Mouse (Mus musculus): ENCODE measurements at regions not wholly inside any gene's neighbourhood (a gene's known extent, or its start where the extent isn't known, plus 50 kb on each side); places are given as distances from the start of the nearest gene placed in this dataset.
A peak's percentile ranks its signal among the peaks of the same experiment; 100 is the strongest.

DNA sequence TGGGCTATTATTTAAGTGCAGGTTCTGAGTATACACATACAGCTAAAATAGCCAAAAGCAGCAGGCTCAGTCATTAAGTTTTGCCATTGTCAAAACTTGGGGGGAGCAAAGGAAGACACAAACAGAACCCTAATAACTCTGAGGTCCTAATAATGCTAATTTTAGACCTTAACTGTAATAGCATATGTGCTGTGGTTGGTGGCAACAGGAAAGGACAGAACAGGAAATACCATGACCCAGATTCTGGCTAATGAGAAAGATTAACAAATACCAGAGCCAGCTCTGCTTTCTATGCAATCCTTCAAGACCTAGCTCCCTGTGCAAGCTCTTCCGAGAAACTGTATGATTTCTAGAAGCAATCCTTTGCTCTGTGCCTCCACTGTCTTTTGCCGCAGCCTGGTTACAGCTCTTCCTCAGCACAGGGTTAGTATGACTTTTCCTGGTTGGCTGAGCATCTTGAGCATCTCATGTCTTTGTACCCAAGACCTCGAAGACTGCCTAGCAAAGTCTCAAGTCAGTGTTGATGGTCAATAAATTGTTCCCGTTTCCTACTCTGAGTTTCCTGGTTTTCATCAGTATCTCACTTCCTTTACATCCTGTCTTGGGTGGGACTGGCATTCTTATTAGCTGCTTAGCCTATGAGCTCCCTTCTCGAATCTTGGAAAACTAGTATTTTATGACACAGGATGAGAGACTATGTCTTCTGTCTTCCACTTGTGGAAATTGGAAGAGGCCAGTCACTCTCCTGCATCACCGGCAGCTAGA, 49.9 kb upstream of the Eed start:
- no peak for DNase-seq

DNA sequence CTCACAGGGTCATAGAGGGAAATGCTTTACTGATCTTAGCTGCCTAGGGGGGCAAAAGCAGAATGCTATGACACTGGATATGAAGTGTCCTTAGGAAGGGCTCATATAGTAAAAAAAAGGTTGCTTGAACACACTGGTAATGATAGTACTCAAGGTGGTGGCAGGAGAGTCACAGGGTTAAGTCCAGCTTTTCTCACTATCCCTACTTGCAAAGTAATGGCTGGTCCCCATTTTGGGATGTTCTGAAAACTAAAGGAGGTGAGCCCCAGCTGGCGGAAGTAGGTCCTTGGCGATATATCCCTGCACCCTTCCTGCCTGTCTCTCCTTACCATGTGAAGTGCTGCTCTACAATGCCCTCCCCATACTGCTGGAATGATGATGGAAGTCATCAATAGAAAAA, 52.3 kb upstream of the Eed start:
- no peak for DNase-seq

DNA sequence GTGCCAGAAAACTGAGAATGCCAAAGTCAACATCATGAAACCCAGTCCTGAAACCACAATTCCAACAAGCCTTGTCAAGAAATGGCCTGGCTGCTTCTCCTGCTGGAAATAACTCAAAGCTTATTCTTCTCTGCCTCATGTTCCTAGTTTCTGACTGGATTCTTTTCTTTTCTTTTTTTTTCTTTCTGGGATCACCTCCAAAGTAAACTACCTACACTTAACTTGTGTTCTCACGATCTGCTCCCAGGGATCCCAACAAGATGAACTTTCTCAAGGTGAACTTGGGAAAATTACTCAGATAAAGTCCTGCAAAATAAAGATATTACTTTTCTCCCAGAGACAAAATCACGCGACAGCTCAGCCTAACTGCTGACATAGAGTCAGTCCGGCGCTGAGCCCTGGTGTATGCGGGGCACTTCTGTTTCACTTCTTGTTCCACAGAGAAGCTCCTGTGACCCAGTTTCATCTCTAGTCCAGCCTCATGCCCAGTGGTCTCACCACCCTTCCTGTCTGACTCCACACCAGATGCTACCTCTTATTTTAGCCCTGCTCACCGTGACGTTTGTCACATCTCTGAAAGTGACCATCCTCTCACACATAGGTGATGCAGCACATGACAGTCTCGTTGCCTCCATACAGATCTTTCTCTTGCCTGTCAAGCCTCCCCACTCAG, 53.0 kb upstream of the Eed start:
- DNase-seq: no peak

GRCm38 (mm10) chr7:90034498-90034897, 53.7 kb upstream of the Eed start:
- DNase-seq: no peak

DNA sequence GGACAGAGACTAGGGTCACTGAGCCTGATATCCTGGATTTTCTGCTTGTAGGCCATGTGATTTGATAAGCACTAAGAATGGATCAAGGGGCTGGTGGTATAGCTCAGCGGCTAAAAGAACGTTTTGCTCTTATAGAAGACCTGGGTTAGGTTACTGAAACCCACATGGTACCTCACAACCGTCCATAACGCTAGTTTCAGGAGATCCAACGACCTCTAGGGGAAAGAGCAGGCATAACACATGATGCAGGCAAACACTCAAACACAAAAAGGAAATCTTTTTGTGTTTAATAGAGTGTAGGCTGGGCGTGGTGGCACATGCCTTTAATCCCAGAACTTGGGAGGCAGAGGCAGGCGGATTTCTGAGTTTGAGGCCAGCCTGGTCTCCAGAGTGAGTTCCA, 54.6 kb upstream of the Eed start:
- DNase-seq: no peak

GRCm38 (mm10) chr7:90037736-90038135, 57.0 kb upstream of the Eed start:
- DNase-seq: no peak

- DNase-seq: no peak
Measured at GRCm38 (mm10) chr7:90039504-90039903, 58.7 kb upstream of the Eed start.

GRCm38 (mm10) chr7:90040581-90041340, 60.0 kb upstream of the Eed start:
- DNase-seq: peak; percentile 44

DNA sequence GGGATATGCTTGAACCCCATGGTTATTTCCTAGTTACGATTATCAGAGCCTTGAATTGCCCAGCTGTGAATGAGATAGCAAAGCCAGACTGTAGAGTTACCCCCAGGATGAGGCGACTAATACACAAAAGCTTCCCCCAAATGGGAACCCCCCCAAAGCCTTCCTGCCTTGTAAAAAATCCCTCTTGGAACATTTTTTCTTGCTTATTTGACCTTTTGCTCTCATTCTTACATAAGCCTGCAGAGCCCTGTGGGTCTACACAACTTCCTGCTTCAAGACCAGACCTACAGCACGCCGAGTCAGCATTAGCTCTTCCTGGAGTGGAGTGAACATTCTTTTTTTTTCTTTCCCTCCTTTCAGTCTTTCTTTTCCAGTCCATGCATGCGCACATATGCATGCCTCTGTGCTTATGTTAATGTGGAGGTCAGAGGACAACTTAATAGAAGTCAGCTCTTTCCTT, 60.8 kb upstream of the Eed start:
- peak; percentile 61 for DNase-seq

GRCm38 (mm10) chr7:90042364-90042763, 61.6 kb upstream of the Eed start:
- no peak for DNase-seq

DNA sequence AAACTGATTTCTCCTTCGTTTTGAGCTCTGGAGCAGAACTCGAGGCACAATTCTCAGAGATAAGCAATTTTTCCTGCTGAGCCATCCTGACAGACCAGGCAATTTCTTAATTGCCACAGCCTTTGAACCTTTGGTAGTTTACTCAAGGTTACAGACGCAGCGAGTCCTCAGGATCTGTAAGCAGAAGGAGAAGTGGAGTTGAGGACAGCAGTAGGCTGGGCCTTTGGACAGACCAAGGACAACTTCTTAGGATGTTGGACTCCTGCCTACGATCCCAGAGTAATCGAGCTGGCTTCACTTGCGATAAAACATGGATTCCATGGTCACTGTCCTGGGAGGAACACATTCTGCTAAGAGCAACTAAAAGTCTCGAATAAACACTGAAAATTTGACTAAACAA, 62.7 kb upstream of the Eed start:
- no peak for DNase-seq

DNA sequence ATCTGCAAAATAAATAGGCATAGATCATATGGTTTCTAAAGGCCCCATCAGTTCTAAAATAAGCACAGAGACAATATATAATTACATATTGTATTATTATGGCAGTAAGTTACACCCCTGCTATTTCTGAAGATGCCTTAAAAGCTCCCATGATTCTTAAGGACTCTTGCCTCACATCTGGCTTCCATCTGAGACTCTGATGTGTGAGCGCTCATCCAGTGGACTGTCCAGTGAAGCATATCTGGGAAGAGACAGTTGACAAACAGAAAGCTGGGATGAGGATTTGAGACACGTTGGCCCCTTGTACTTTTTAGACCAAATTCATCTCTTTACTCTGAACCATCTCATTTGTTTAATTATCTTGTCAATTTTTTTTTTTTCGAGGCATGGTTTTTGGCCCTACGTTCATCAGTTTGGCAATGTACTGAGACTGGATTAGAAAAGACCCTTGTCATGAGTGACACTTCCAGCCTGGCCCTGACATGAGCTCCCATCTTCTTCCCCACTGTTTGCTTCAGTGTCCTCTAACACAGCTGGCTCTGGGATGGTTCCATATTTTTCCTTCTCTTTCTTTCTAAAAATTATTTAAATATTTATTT, 63.4 kb upstream of the Eed start:
- no peak for DNase-seq

DNA sequence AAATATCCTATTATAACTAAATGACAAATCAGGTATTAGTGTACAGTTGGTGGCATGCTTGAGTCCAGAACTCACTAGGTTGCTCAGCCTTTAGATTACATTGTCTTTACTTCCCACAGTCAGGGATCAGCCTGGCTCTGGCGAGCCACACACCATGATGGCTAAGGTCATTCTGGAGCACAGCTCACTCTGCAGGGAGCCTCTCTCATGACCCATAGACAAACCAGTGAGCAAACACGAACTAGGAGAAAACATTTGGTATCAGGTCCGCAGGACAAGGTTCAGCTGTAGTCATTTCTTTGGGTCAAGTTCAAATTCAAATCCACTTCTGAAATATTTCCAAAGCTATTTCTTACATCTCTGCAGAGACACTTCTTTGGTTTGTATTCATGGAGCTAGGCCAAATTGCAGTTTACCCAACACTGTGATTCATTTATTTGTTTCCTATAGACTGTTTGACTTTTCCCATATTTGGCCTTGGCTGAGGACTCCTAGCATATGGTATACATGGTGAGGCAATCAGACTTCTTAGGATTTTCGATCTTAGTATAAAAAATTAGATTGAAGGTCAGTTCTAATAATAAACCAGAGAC, 64.5 kb upstream of the Eed start:
- no peak for DNase-seq

GRCm38 (mm10) chr7:90046228-90046627, 65.4 kb upstream of the Eed start:
- DNase-seq: no peak

DNA sequence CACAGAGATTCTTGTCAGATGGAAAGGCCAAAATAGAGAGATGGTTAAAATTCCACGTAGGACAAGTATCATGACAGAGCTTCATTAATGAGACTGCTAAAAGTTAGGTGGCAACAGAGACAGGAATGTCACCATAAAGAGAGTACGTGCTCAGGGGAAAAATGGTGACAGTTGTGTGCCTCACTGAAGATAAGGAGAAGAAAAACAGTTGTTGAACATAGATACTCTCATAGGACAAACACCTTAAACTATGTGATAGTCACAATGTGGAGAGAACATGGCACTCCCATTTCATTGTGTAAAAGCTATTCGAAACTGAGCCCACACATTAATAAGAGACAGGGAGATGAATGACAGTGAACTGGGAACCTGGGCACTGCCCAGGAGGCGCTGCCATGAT, 66.1 kb upstream of the Eed start:
- no peak for DNase-seq

GRCm38 (mm10) chr7:90048401-90049307, 67.9 kb upstream of the Eed start:
- peak; percentile 70 for DNase-seq

GRCm38 (mm10) chr7:90049831-90050237, 69.1 kb upstream of the Eed start:
- DNase-seq: no peak

DNA sequence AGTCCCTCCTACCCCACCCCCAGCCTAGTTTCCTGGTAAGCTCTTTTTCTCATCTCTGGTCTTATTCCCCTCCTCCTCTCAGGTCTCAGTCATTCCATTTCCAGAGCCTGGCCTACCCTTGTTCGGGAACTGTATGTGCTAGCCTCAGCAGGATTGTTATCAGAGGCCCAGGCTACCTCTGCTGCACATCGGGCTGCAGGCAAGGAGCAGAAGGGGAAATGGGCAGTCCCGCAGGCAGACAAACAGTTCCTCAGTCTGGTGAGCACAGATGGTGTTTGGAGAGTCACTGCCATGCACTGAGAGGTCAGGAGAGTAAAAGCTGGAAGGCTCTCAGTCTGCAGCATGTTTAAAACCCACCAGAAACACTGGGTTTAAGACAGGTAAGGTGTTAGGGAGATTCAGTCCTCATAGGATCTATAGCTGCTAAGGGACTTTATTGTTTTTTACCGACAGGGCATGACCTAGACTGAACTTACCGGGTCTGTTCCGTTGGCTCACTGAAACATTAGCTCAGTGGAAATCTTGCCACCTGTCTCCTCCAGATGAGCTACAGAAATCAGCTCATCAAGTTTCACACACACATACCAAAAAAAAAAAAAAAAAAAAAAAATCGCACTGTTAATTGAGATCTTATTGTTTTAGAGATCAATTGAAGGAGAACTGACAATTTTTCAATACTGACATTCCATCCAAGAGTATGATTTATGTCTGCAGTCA, 74.2 kb upstream of the Eed start:
- no peak for DNase-seq

GRCm38 (mm10) chr7:90057947-90058346, 72.1 kb upstream of the Picalm start:
- DNase-seq: no peak

DNA sequence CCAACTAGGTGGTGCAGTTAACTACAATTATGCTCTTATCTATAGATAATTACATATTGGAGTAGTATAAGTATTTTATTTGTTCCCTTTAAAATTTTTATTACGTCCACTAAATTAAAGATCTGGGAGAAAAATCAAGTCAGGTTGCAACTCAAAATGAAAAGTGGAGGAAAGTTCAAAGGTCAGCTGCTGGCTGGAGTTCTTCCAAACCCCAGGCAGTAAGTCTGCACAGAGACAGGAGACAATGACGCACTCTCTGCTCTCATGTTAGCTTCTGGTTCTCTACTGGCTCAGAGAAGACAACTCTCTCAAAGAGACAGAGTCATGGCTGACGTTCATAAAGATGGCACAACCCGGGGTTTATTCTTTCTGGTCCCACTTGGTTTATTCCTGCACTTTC, 71.4 kb upstream of the Picalm start:
- peak; percentile 77 for DNase-seq

GRCm38 (mm10) chr7:90059249-90059628, 70.8 kb upstream of the Picalm start:
- DNase-seq: no peak

Data from kidney, postnatal 10 days (tissue).